Mouse (Mus musculus): Measurements from ENCODE around the gene Csf1. TPM values are rescaled to one million over a fixed set of nuclear protein-coding genes. Genes with fewer than 3 reads are reported as not detected.

Csf1 gene
- polyA plus RNA-seq (2012; rRNA removed), result 5.8 and 6.5 TPM in 2 replicates

DNA sequence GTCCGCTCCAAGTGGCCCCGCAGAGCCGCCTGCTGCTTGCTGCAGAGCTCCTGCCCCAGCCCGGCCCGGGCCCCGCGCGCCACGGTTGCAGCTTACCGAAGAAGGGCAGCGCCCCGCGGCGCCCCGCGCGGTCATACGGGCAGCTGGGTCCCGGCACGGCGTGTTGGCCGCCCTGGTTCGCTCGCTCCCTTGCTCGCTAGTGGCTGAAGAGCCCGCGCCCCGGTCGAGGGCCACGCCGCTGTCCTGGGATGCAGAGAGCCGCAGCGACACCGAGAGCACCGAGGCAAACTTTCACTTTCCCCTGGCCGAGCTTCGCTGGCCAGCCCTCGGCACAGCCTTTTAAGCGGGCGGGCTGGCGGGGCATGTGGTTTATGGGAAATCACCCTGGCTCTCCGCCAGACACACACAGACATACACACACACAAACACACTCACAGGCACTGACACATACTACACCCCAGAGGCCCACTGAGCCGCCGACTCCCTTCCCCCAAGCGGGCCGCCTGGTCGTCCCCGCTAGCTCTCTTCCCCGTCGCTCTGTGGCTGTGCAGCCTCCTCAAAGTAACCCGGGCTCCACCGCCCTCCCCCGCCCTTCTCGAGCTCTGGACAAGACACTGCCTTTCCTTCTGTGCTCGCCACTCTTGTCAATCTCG is at the start of gene Csf1:
Gene Csf1 (minus strand): TSS at position 541 of the 653 bp plus-strand sequence.

DNA sequence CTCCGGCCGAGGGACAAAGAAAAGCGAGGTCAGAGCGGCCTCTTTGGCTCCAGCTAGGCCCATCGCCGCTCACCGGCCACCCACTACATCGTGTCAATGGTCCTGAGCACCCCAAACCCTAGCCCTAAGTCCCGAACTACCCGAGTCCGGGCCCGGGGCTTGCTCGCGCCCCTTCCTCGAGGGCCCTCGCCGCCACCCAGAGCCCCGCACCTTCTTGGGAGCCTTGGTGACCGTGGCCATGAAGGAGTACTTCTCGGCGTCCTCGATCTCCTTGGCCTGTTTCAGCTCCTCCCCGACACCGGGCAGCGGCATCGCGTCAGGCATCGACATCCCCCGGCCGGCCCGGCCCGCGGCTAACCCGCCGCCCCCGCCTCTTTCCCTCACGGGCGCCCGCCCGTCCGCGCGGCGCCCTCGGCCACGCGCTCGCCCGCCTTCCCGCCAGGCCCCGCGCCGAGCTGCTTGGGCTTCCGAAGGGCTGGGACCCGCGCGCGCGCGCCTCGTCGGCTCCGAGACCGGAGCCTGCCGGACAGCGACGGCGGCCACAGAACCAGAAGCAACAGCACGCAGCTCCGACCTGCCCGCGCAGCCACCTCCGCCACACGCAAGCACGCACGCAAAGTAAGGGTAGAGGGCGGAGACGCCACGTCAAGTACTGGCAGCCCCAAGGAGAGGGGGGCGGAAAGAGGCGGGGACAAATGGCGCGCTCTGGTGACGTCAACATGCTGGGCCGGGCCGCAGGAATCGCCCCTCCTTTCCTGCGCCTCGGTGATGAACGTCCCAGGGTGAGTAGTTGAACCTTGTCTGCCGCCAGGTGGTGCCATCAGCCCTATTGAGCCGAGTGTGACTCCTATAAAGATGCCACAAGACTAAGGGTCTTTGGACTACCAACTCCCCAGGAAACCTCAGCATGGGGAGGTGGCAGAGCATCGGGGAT is 64.1 kb downstream of the Csf1 start, which contains the start of gene Ahcyl1:
Gene Ahcyl1 (minus strand): TSS at position 613 of the 934 bp plus-strand sequence.

Other genes with a start within 250 kb of the Csf1 start
- gene Slc6a17, start 242.5 kb downstream of the Csf1 start, polyA plus RNA-seq (2012; rRNA removed), result 4.0 and 6.7 TPM in 2 replicates
- 0.17 and 0.61 TPM in 2 replicates for gene Ubl4b, start 205.4 kb downstream of the Csf1 start, polyA plus RNA-seq (2012; rRNA removed)
- gene Alx3, start 165.4 kb downstream of the Csf1 start, polyA plus RNA-seq (2012; rRNA removed), result 5.8 and 8.5 TPM in 2 replicates
- gene Gm10961, start 129.1 kb downstream of the Csf1 start, polyA plus RNA-seq (2012; rRNA removed), result not detected in 2 replicates
- gene Strip1, start 128.8 kb downstream of the Csf1 start, polyA plus RNA-seq (2012; rRNA removed), result 88.3 and 97.6 TPM in 2 replicates
- 122 and 155 TPM in 2 replicates for gene Ahcyl1, start 63.9 kb downstream of the Csf1 start, polyA plus RNA-seq (2012; rRNA removed)
- 0.05 TPM in 1 of 2 replicates, not detected in the other for gene Eps8l3, start 116.8 kb upstream of the Csf1 start, polyA plus RNA-seq (2012; rRNA removed)
- gene Gstm5, start 135.4 kb upstream of the Csf1 start, polyA plus RNA-seq (2012; rRNA removed), result 118 and 190 TPM in 2 replicates
- 45.9 and 46.4 TPM in 2 replicates for gene Gstm7, start 171.3 kb upstream of the Csf1 start, polyA plus RNA-seq (2012; rRNA removed)
- gene Gstm6, start 183.3 kb upstream of the Csf1 start, polyA plus RNA-seq (2012; rRNA removed), result 6.6 and 7.8 TPM in 2 replicates
- gene Gstm3, start 208.8 kb upstream of the Csf1 start, polyA plus RNA-seq (2012; rRNA removed), result 0.12 and 0.15 TPM in 2 replicates
- gene Gstm2, start 226.0 kb upstream of the Csf1 start, polyA plus RNA-seq (2012; rRNA removed), result 12.0 and 24.8 TPM in 2 replicates